Mouse (Mus musculus) myocyte (in vitro differentiated cells): ENCODE measurements around the gene Patz1. TPM values are rescaled to one million over a fixed set of nuclear protein-coding genes. Genes with fewer than 3 reads are reported as not detected.
A peak's percentile ranks its signal among the peaks of the same experiment; 100 is the strongest.

Experiments used
- H3K27me3 ChIP-seq: one replicate; pipeline ENCODE4 v1.6.1; 2011; ENCODE audit not compliant: control insufficient read depth, insufficient read depth, insufficient read length
- H3K36me3 ChIP-seq: one replicate; pipeline ENCODE4 v1.6.1; 2011; ENCODE audit not compliant: control insufficient read depth, insufficient read depth
- H3K4me2 ChIP-seq: one replicate; pipeline ENCODE4 v1.6.1; 2011; ENCODE audit warnings: low read depth, control low read depth
- H3K4me3 ChIP-seq: one replicate; pipeline ENCODE4 v1.5.1; 2011; ENCODE audit warnings: mild to moderate bottlenecking, control low read depth, moderate library complexity
- H3K79me2 ChIP-seq: one replicate; pipeline ENCODE4 v1.6.1; 2011; ENCODE audit not compliant: control insufficient read depth, insufficient read depth
- H3ac ChIP-seq: one replicate; pipeline ENCODE4 v1.6.1; 2011; ENCODE audit not compliant: control insufficient read depth, insufficient read length
- CEBPB ChIP-seq: IDR thresholded peaks from 2 replicates; pipeline ENCODE4 v1.6.1; 2011; ENCODE audit warnings: mild to moderate bottlenecking, moderate library complexity; ENCODE audit not compliant: poor library complexity, insufficient read depth, severe bottlenecking
- E2F4 ChIP-seq: IDR thresholded peaks from one replicate; pipeline ENCODE4 v1.6.1; 2011; ENCODE audit warnings: mild to moderate bottlenecking, control low read depth, moderate library complexity; ENCODE audit not compliant: insufficient read depth
- MAX ChIP-seq: IDR thresholded peaks from one replicate; pipeline ENCODE4 v1.6.1; 2011; ENCODE audit warnings: low read depth, mild to moderate bottlenecking, control low read depth
- MYOD1 ChIP-seq, 3 experiments: IDR thresholded peaks; one replicate each; pipeline ENCODE4 v1.6.1; 2011; ENCODE audit warnings: control low read depth in 2 of 3, low read depth in 2 of 3, mild to moderate bottlenecking in 2 of 3, moderate library complexity in 1 of 3; ENCODE audit not compliant: insufficient read length in 2 of 3, control insufficient read depth in 1 of 3
- MYOG ChIP-seq, 3 experiments: IDR thresholded peaks; one replicate each; pipeline ENCODE4 v1.6.1; 2011; ENCODE audit warnings: control low read depth in 2 of 3, low read depth in 2 of 3, mild to moderate bottlenecking in 2 of 3; ENCODE audit not compliant: insufficient read length in 2 of 3, control insufficient read depth in 1 of 3, insufficient read depth in 1 of 3
- POLR2A ChIP-seq: IDR thresholded peaks from one replicate; pipeline ENCODE4 v1.6.1; 2011; ENCODE audit warnings: low read depth, mild to moderate bottlenecking, control low read depth, moderate library complexity; ENCODE audit not compliant: insufficient read length
- POLR2AphosphoS2 ChIP-seq: IDR thresholded peaks from one replicate; pipeline ENCODE4 v1.6.1; 2011; ENCODE audit warnings: low read depth, control low read depth; ENCODE audit not compliant: insufficient read length
- REST ChIP-seq: IDR thresholded peaks from one replicate; pipeline ENCODE4 v1.6.1; 2011; ENCODE audit warnings: mild to moderate bottlenecking, control low read depth, moderate library complexity; ENCODE audit not compliant: insufficient read depth, insufficient read length
- SRF ChIP-seq: IDR thresholded peaks from one replicate; pipeline ENCODE4 v1.6.1; 2011; ENCODE audit warnings: low read depth; ENCODE audit not compliant: control insufficient read depth, insufficient read length
- TCF12 ChIP-seq: IDR thresholded peaks from one replicate; pipeline ENCODE4 v1.6.1; 2011; ENCODE audit warnings: mild to moderate bottlenecking, control low read depth; ENCODE audit not compliant: poor library complexity, insufficient read depth, severe bottlenecking
- TCF3 ChIP-seq: IDR thresholded peaks from one replicate; pipeline ENCODE4 v1.6.1; 2011; ENCODE audit warnings: low read depth, control low read depth; ENCODE audit not compliant: insufficient read length
- USF1 ChIP-seq: IDR thresholded peaks from one replicate; pipeline ENCODE4 v1.6.1; 2011; ENCODE audit warnings: low read depth, mild to moderate bottlenecking, control low read depth, moderate library complexity
- polyA plus RNA-seq: library from polyadenylated mRNA; unstranded; fragments of >200 nt; fragmentation: generic; extraction: Trizol; gene quantifications from one replicate; pipeline ENCODE4 v1.2.1, GENCODE M21; 2012; ENCODE audit warnings: missing spikeins

Patz1 gene
- polyA plus RNA-seq, result 14.5 TPM

GRCm38 (mm10) chr11:3288521-3289301, at the start of gene Patz1:
TSS of gene Patz1 (plus strand) at chr11:3288874.
- Histone ChIP-seq H3K79me2 (peaks cover 34% of the 10 kb centered on the region), H3K36me3 (peaks cover 6% of the 10 kb centered on the region), H3K27me3 (no peaks in the 10 kb centered on the region), H3K4me2 (peak within 1 kb of the TSS; percentile 94), H3ac (peak within 1 kb of the TSS; percentile 79), H3K4me3 (peak within 1 kb of the TSS; percentile 62)
- TF ChIP-seq MYOG (IDR thresholded peaks at IDR 0.05; ENCODE audit: control insufficient read depth in 1 of 3, insufficient read depth in 1 of 3, insufficient read length in 2 of 3, low read depth in 2 of 3) (no peak), REST (no peak), MAX (peak; percentile 7), POLR2A (peak; percentile 78), POLR2AphosphoS2 (peak; percentile 86)

GRCm38 (mm10) chr11:3242395-3242794, 46.3 kb upstream of the Patz1 start:
- Histone ChIP-seq H3ac (no peak overlapping the region), H3K36me3 (peaks cover 76% of the 10 kb centered on the region), H3K4me3 (no peak overlapping the region), H3K79me2 (no peaks in the 10 kb centered on the region), H3K4me2 (no peak overlapping the region), H3K27me3 (no peaks in the 10 kb centered on the region)
- TF ChIP-seq E2F4 (no peak), MYOD1 (IDR thresholded peaks at IDR 0.05; ENCODE audit: control insufficient read depth in 1 of 3, insufficient read length in 2 of 3, low read depth in 2 of 3) (no peak), USF1 (no peak), TCF3 (no peak), CEBPB (no peak), TCF12 (no peak), POLR2AphosphoS2 (no peak)

GRCm38 (mm10) chr11:3243771-3244170, 44.9 kb upstream of the Patz1 start:
- no peaks in the 10 kb centered on the region for H3K79me2 ChIP-seq
- no peaks in the 10 kb centered on the region for H3K27me3 ChIP-seq
- peaks cover 63% of the 10 kb centered on the region for H3K36me3 ChIP-seq
- H3ac ChIP-seq, result no peak overlapping the region
- TF ChIP-seq CEBPB, result no peak
- TF ChIP-seq TCF12, result no peak
- no peak for TF ChIP-seq MYOG (IDR thresholded peaks at IDR 0.05; ENCODE audit: control insufficient read depth in 1 of 3, insufficient read depth in 1 of 3, insufficient read length in 2 of 3, low read depth in 2 of 3)
- TF ChIP-seq REST, result no peak
- no peak for TF ChIP-seq TCF3
- TF ChIP-seq POLR2AphosphoS2, result no peak
- no peak for TF ChIP-seq MYOD1 (IDR thresholded peaks at IDR 0.05; ENCODE audit: control insufficient read depth in 1 of 3, insufficient read length in 2 of 3, low read depth in 2 of 3)
- TF ChIP-seq MAX, result no peak
- TF ChIP-seq SRF, result no peak
- TF ChIP-seq E2F4, result no peak
- TF ChIP-seq POLR2A, result no peak
- no peak for TF ChIP-seq USF1
- no peak overlapping the region for H3K4me2 ChIP-seq
- no peak overlapping the region for H3K4me3 ChIP-seq

GRCm38 (mm10) chr11:3247387-3247786, 41.3 kb upstream of the Patz1 start:
- Histone ChIP-seq H3K36me3 (peaks cover 63% of the 10 kb centered on the region), H3K4me3 (no peak overlapping the region), H3K27me3 (no peaks in the 10 kb centered on the region), H3K79me2 (no peaks in the 10 kb centered on the region), H3K4me2 (peak overlapping the region; percentile 25), H3ac (no peak overlapping the region)
- TF ChIP-seq MAX (no peak), E2F4 (no peak), USF1 (no peak), CEBPB (no peak), POLR2A (no peak), POLR2AphosphoS2 (no peak), SRF (no peak), REST (no peak), MYOG (IDR thresholded peaks at IDR 0.05; ENCODE audit: control insufficient read depth in 1 of 3, insufficient read depth in 1 of 3, insufficient read length in 2 of 3, low read depth in 2 of 3) (no peak), MYOD1 (IDR thresholded peaks at IDR 0.05; ENCODE audit: control insufficient read depth in 1 of 3, insufficient read length in 2 of 3, low read depth in 2 of 3) (no peak)

- TF ChIP-seq MYOD1 (IDR thresholded peaks at IDR 0.05; ENCODE audit: control insufficient read depth in 1 of 3, insufficient read length in 2 of 3, low read depth in 2 of 3), result no peak
- TF ChIP-seq SRF, result no peak
- TF ChIP-seq CEBPB, result no peak
- TF ChIP-seq POLR2A, result no peak
- TF ChIP-seq MYOG (IDR thresholded peaks at IDR 0.05; ENCODE audit: control insufficient read depth in 1 of 3, insufficient read depth in 1 of 3, insufficient read length in 2 of 3, low read depth in 2 of 3), result no peak
- Histone ChIP-seq H3K4me3 (no peak overlapping the region), H3K36me3 (peaks cover 70% of the 10 kb centered on the region), H3K79me2 (peaks cover 23% of the 10 kb centered on the region), H3ac (no peak overlapping the region), H3K27me3 (no peaks in the 10 kb centered on the region), H3K4me2 (no peak overlapping the region)
Measured at GRCm38 (mm10) chr11:3259537-3259936, 29.1 kb upstream of the Patz1 start.
